Mouse (Mus musculus) intestine, postnatal 0 days (tissue): Measurements from ENCODE around the gene Med18. TPM values are rescaled to one million over a fixed set of nuclear protein-coding genes. Genes with fewer than 3 reads are reported as not detected.
"Not testable (repeated sequence)": the region's sequence is repeated elsewhere in the genome, so short reads cannot be mapped to it uniquely, and the experiment has no call there.

Source experiments
- ATAC-seq: fragments of 200-750 bp; cut with Nextera tagmentation; 2 replicates; pipeline ENCODE4 v1.8.0; 2017; ENCODE audit warnings: mild to moderate bottlenecking, moderate TSS enrichment, moderate library complexity
- H3K27ac ChIP-seq: fragments of 300-500 bp; sonication (generic); 2 replicates; pipeline ENCODE4 v1.5.1; 2014; ENCODE audit warnings: mild to moderate bottlenecking, low read depth, low read length, moderate library complexity
- H3K27me3 ChIP-seq: fragments of 300-500 bp; sonication (generic); replicated peaks from 2 replicates; pipeline ENCODE4 v1.6.1; 2014; ENCODE audit warnings: low read length, mixed read lengths; ENCODE audit not compliant: control insufficient read depth, insufficient read depth
- H3K36me3 ChIP-seq: fragments of 300-500 bp; sonication (generic); 2 replicates; pipeline ENCODE4 v1.6.1; 2014; ENCODE audit warnings: mild to moderate bottlenecking, moderate library complexity; ENCODE audit not compliant: control insufficient read depth, insufficient read depth
- H3K4me1 ChIP-seq: fragments of 300-500 bp; sonication (generic); replicated peaks from 2 replicates; pipeline ENCODE4 v1.6.1; 2014; ENCODE audit warnings: antibody characterized with exemption, low read length, mixed read lengths; ENCODE audit not compliant: control insufficient read depth, insufficient read depth
- H3K4me2 ChIP-seq: fragments of 300-500 bp; sonication (generic); replicated peaks from 2 replicates; pipeline ENCODE4 v1.6.1; 2014; ENCODE audit warnings: low read depth, mild to moderate bottlenecking, moderate library complexity
- H3K4me3 ChIP-seq: fragments of 300-500 bp; sonication (generic); 2 replicates; pipeline ENCODE4 v1.5.1; 2014; ENCODE audit warnings: low read depth, low read length
- H3K9ac ChIP-seq: fragments of 300-500 bp; sonication (generic); 2 replicates; pipeline ENCODE4 v1.6.1; 2014; ENCODE audit warnings: mild to moderate bottlenecking, low read depth, low read length
- H3K9me3 ChIP-seq: fragments of 300-500 bp; sonication (generic); 2 replicates; pipeline ENCODE4 v1.6.1; 2016; ENCODE audit warnings: mixed run types; ENCODE audit not compliant: control insufficient read depth
- CTCF ChIP-seq: sonication (generic); IDR thresholded peaks from 2 replicates; pipeline ENCODE4 v1.5.1; 2016; ENCODE audit warnings: low read depth, mild to moderate bottlenecking, control low read depth, antibody characterized with exemption, moderate library complexity
- WGBS: fragments of 180-500 bp; shearing (Covaris S2); extraction: QIAGEN DNeasy Blood & Tissue Kit; methylation state at CpG from one replicate; pipeline ENCODE4 v1.1.7; 2014; 5-methylcytosine and 5-hydroxymethylcytosine counted together
- polyA plus RNA-seq: library from polyadenylated mRNA; unstranded; fragments of >200 nt; fragmentation: Nextera tagmentation; extraction: Ambion mirVana; gene quantifications from 2 replicates; pipeline ENCODE4 v1.2.1, GENCODE M21; 2015

Gene Med18
- polyA plus RNA-seq, 1 experiment from 2014 or later = 8.8 TPM

- Histone ChIP-seq H3K9me3 (no peaks in the 10 kb centered on the region), H3K36me3 (no peaks in the 10 kb centered on the region), H3K4me2 (peak overlapping the region; percentile 75), H3K27me3 (no peaks in the 10 kb centered on the region), H3K4me1 (0 out of 2 replicates have a peak, but pooled peaks cover 3% of the 10 kb centered on the region), H3K4me3 (no peak overlapping the region), H3K9ac (no peak overlapping the region), H3K27ac (no peak overlapping the region)
- TF ChIP-seq CTCF = no peak
- 57% methylated on average over 5 of the region's 5 CpGs for WGBS
- ATAC-seq = no peak
These were observed 43.2 kb downstream of the Med18 start for GRCm38 (mm10) chr4:132420471-132420870.

DNA sequence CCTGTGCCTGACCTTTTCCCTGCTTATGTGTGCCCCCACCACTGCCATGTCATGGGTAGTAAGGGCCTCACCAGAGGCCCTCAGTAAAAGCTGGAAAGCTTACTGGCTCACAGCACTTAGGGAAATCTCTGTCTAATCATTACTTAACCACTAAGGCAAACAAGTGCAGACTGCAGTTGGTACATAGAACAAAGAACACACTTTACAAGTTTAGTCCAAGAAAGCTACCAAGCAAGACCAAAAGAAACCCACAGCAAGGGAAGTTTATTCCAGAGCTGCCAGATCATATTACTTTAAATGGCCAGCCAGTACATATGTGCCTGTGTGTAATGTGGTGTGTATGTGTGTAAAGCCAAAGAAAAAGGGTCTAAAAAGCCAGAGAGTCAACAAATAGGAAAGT, 47.8 kb downstream of the Med18 start:
- Histone ChIP-seq H3K4me2 (no peak overlapping the region), H3K4me3 (no peak overlapping the region), H3K27me3 (no peaks in the 10 kb centered on the region), H3K9me3 (no peaks in the 10 kb centered on the region), H3K27ac (peak overlapping the region; percentile 54), H3K4me1 (0 out of 2 replicates have a peak, but pooled peaks cover 3% of the 10 kb centered on the region), H3K9ac (no peak overlapping the region), H3K36me3 (no peaks in the 10 kb centered on the region)
- peak; percentile 70 for ATAC-seq
- no peak for TF ChIP-seq CTCF

DNA sequence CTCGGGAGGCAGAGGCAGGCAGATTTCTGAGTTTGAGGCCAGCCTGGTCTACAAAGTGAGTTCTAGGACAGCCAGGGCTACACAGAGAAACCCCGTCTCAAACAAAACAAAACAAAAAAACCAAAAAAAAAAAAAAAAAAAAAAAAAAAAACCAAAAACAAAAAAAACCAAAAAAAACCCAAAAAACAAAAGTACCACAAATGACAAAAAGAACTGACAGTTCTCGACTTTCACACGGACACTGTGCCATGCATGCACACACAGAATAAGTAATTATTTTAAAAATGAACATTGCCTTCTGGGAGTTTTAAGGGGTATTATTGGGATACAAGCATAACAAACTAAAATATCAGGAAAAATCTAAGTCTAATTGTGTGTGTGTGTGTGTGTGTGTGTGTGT, 50.5 kb downstream of the Med18 start:
- not testable (repeated sequence) for H3K4me1 ChIP-seq, ATAC-seq, H3K4me2 ChIP-seq, H3K4me3 ChIP-seq, H3K27ac ChIP-seq, H3K36me3 ChIP-seq, H3K9me3 ChIP-seq, H3K9ac ChIP-seq, H3K27me3 ChIP-seq
- 86% methylated on average over 4 of the region's 4 CpGs for WGBS

DNA sequence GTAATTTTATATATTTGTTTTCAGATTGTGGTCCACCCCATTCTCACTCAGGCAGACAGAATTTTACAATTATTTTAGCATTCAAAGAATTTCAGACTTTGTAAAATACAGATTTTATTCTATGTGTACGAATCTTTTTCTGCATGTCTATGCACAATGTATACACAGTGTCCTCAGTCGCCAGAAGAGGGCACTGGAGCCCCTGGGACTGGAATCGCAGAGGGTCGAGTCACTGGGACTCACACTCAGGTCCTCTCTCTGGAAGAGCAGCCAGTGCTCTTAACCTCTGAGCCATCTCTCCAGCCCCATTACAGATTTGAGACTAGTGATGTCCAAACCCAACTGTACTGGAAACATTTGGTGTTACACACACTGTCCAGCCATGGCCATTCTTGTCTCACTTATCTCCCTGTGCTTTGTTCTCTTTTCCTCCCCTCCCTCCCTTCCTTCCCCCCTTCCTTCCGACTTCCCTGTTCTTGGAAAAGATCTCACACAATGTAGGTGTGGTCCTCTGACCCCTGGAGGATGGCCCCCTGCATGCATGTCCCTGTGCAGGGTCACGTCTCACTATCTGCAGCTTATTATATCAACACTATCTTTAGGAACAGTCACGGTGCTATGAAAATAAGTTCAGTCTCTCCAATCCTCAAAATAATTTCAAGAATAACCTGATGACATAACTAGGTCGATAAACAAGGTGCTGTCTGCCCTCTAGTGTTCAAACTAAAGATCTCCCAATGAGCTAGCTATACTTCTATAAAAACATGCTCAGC, 52.2 kb downstream of the Med18 start:
- no peaks in the 10 kb centered on the region for H3K9me3 ChIP-seq
- WGBS = 53% methylated on average over 8 of the region's 8 CpGs

DNA sequence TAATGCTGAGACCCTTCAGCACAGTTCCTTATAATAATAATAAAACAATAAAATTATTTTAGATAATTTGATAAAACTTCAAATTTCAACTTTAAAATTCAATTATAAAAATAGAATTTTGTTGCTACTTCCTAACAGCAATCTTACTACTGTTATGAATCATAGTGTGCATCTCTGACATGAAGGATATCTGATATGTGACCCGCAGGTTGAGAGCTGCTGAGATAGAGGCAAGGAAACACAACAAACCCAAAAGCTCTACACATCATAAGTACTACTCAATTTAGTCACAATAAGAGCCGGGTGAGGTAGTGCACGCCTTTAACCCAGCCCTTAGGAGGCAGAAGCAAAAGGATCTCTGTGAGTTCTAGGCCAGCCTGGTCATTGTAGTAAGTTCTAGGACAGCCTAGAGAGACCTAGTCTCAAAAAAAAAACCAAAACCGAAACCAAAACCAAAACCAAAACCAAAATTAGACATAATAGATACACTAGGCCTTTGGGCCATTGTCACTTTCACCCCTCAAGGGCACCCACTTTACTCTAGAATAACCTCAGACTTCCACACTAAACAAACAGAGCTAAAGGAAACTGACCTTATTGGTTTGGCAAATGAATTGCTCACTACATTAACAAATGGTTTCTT, 54.0 kb downstream of the Med18 start:
- no peak overlapping the region for H3K9ac ChIP-seq
- TF ChIP-seq CTCF = no peak
- no peaks in the 10 kb centered on the region for H3K9me3 ChIP-seq
- no peaks in the 10 kb centered on the region for H3K4me1 ChIP-seq
- 86% methylated on average over 4 of the region's 4 CpGs for WGBS
- ATAC-seq = no peak
- no peak overlapping the region for H3K4me3 ChIP-seq
- no peak overlapping the region for H3K4me2 ChIP-seq
- H3K27me3 ChIP-seq = no peaks in the 10 kb centered on the region
- H3K36me3 ChIP-seq = no peaks in the 10 kb centered on the region
- H3K27ac ChIP-seq = no peak overlapping the region

More for the DNA sequence above, 52.2 kb downstream of the Med18 start:
- Histone ChIP-seq H3K27ac (no peak overlapping the region), H3K4me1 (no peaks in the 10 kb centered on the region), H3K27me3 (no peaks in the 10 kb centered on the region), H3K4me2 (no peak overlapping the region), H3K9ac (no peak overlapping the region), H3K4me3 (no peak overlapping the region), H3K36me3 (no peaks in the 10 kb centered on the region)
- no peak for ATAC-seq
- peak; percentile 77 for TF ChIP-seq CTCF

Other genes with a start within 250 kb of the Med18 start
- gene Gmeb1, start 202.3 kb downstream of the Med18 start, polyA plus RNA-seq = 8.9 and 9.6 TPM in 2 replicates
- gene Taf12, start 189.5 kb downstream of the Med18 start, polyA plus RNA-seq = 43.2 and 47.5 TPM in 2 replicates
- 48.2 and 48.3 TPM in 2 replicates for gene Rab42, start 160.5 kb downstream of the Med18 start, polyA plus RNA-seq
- 80.1 and 84.1 TPM in 2 replicates for gene Trnau1ap, start 134.4 kb downstream of the Med18 start, polyA plus RNA-seq
- 47.4 and 48.7 TPM in 2 replicates for gene Rcc1, start 110.3 kb downstream of the Med18 start, polyA plus RNA-seq
- gene Phactr4, start 41.4 kb downstream of the Med18 start, polyA plus RNA-seq = 16.7 and 17.5 TPM in 2 replicates
- 17.2 and 18.0 TPM in 2 replicates for gene Sesn2, start 46.6 kb upstream of the Med18 start, polyA plus RNA-seq
- gene Atpif1, start 69.7 kb upstream of the Med18 start, polyA plus RNA-seq = 1,746 and 1,835 TPM in 2 replicates
- 119 and 120 TPM in 2 replicates for gene Dnajc8, start 71.6 kb upstream of the Med18 start, polyA plus RNA-seq
- 4.7 and 5.2 TPM in 2 replicates for gene Ptafr, start 100.1 kb upstream of the Med18 start, polyA plus RNA-seq
- 10.1 and 10.8 TPM in 2 replicates for gene Eya3, start 175.1 kb upstream of the Med18 start, polyA plus RNA-seq